Mouse (Mus musculus) CH12.LX (cell line): Measurements from ENCODE around the gene Gmfg. TPM values are rescaled to one million over a fixed set of nuclear protein-coding genes. Genes with fewer than 3 reads are reported as not detected.
A peak's percentile ranks its signal among the peaks of the same experiment; 100 is the strongest.

Source experiments
- DNase-seq: peaks from one replicate; pipeline ENCODE4 v3.0.0-alpha.2; 2013; ENCODE audit errors: extremely low read depth
- H3K27ac ChIP-seq: 2 replicates; pipeline ENCODE4 v1.5.1; 2012; ENCODE audit warnings: low read depth, mild to moderate bottlenecking, control low read depth, moderate library complexity; ENCODE audit not compliant: insufficient read depth
- H3K27me3 ChIP-seq: replicated peaks from 2 replicates; pipeline ENCODE3; 2012; ENCODE audit warnings: inconsistent platforms
- H3K36me3 ChIP-seq, 2 experiments: replicated peaks in 1 of 2; 2 replicates each; pipeline versions ENCODE3 to v1.6.1; 2012; ENCODE audit warnings: inconsistent platforms in 1 of 2, low read length in 1 of 2, mild to moderate bottlenecking in 1 of 2, mixed read lengths in 1 of 2, moderate library complexity in 1 of 2; ENCODE audit not compliant: control insufficient read depth in 1 of 2, insufficient read depth in 1 of 2
- H3K4me1 ChIP-seq, 2 experiments: 2 replicates each; pipeline ENCODE4 v1.6.1; 2012; ENCODE audit warnings: inconsistent platforms in 1 of 2, moderate library complexity in 1 of 2; ENCODE audit not compliant: insufficient read depth in 2 of 2, control insufficient read depth in 1 of 2
- H3K4me2 ChIP-seq: 2 replicates; pipeline ENCODE4 v1.6.1; 2012; ENCODE audit warnings: low read depth, mild to moderate bottlenecking, control low read depth; ENCODE audit not compliant: poor library complexity, insufficient read depth, severe bottlenecking
- H3K4me3 ChIP-seq, 3 experiments: fragments of 150-350 bp in 1 of 3; sonication (generic) in 1 of 3; replicated peaks in 1 of 3; 2 replicates each; pipeline versions ENCODE3 to v1.5.1; 2011 to 2012; ENCODE audit warnings: low read depth in 2 of 3, low read length in 2 of 3, mild to moderate bottlenecking in 2 of 3, moderate library complexity in 2 of 3, control low read depth in 1 of 3, improper control_type of control experiment in 1 of 3, inconsistent platforms in 1 of 3, mixed read lengths in 1 of 3; ENCODE audit not compliant: poor library complexity in 1 of 3
- H3K79me2 ChIP-seq: replicated peaks from 2 replicates; pipeline ENCODE4 v1.6.1; 2012; ENCODE audit warnings: mild to moderate bottlenecking, moderate library complexity; ENCODE audit not compliant: control insufficient read depth, poor library complexity, insufficient read depth, severe bottlenecking; ENCODE audit errors: extremely low read depth
- H3K9ac ChIP-seq: 2 replicates; pipeline ENCODE4 v1.6.1; 2012; ENCODE audit warnings: low read depth, mild to moderate bottlenecking, control low read depth, moderate library complexity; ENCODE audit not compliant: insufficient read depth
- H3K9me3 ChIP-seq: replicated peaks from 2 replicates; pipeline ENCODE3; 2012; ENCODE audit warnings: low read length, inconsistent platforms, mixed read lengths
- CHD1 ChIP-seq: IDR thresholded peaks from 2 replicates; pipeline ENCODE4 v1.6.1; 2012; ENCODE audit warnings: low read depth, low read length, improper control_type of control experiment, inconsistent platforms
- CHD2 ChIP-seq: IDR thresholded peaks from 2 replicates; pipeline ENCODE4 v1.6.1; 2011; ENCODE audit warnings: low read length, improper control_type of control experiment
- CTCF ChIP-seq, 2 experiments: IDR thresholded peaks in 1 of 2; conservative IDR thresholded peaks in 1 of 2; 2 replicates each; pipeline ENCODE4 v1.5.1; 2011 to 2012; ENCODE audit warnings: low read depth in 2 of 2, low read length in 2 of 2, improper control_type of control experiment in 1 of 2, inconsistent platforms in 1 of 2, mild to moderate bottlenecking in 1 of 2, moderate library complexity in 1 of 2
- E2F4 ChIP-seq: IDR thresholded peaks from 2 replicates; pipeline ENCODE4 v1.6.1; 2011; ENCODE audit warnings: low read depth, low read length, improper control_type of control experiment; ENCODE audit not compliant: insufficient replicate concordance
- ELF1 ChIP-seq: IDR thresholded peaks from 2 replicates; pipeline ENCODE4 v1.6.1; 2014; ENCODE audit warnings: low read depth, mild to moderate bottlenecking, inconsistent platforms, low read length, improper control_type of control experiment
- ETS1 ChIP-seq: conservative IDR thresholded peaks from 2 replicates; pipeline ENCODE4 v1.6.1; 2012; ENCODE audit warnings: low read depth, mild to moderate bottlenecking, inconsistent platforms, low read length, improper control_type of control experiment, moderate library complexity
- HCFC1 ChIP-seq: IDR thresholded peaks from 2 replicates; pipeline ENCODE4 v1.6.1; 2012; ENCODE audit warnings: low read depth, mild to moderate bottlenecking, inconsistent platforms, low read length, improper control_type of control experiment
- IRF4 ChIP-seq: IDR thresholded peaks from 2 replicates; pipeline ENCODE4 v1.6.1; 2014; ENCODE audit warnings: low read depth, mild to moderate bottlenecking, inconsistent platforms, low read length, improper control_type of control experiment
- JUN ChIP-seq: IDR thresholded peaks from 2 replicates; pipeline ENCODE4 v1.6.1; 2011; ENCODE audit warnings: low read depth, mild to moderate bottlenecking, low read length, improper control_type of control experiment, moderate library complexity; ENCODE audit not compliant: insufficient read depth
- JUND ChIP-seq: conservative IDR thresholded peaks from 2 replicates; pipeline ENCODE4 v1.6.1; 2011; ENCODE audit warnings: low read depth, low read length, improper control_type of control experiment
- KAT2A ChIP-seq: IDR thresholded peaks from 2 replicates; pipeline ENCODE4 v1.6.1; 2012; ENCODE audit warnings: low read length, improper control_type of control experiment, inconsistent platforms; ENCODE audit not compliant: insufficient replicate concordance
- MAFK ChIP-seq: IDR thresholded peaks from 2 replicates; pipeline ENCODE4 v1.6.1; 2011; ENCODE audit warnings: low read length, improper control_type of control experiment; ENCODE audit not compliant: insufficient replicate concordance
- MAX ChIP-seq: IDR thresholded peaks from 2 replicates; pipeline ENCODE4 v1.6.1; 2011; ENCODE audit warnings: low read length, improper control_type of control experiment
- MAZ ChIP-seq: IDR thresholded peaks from 2 replicates; pipeline ENCODE4 v1.6.1; 2012; ENCODE audit warnings: low read depth, mild to moderate bottlenecking, inconsistent platforms, low read length, improper control_type of control experiment, moderate library complexity
- MXI1 ChIP-seq: IDR thresholded peaks from 2 replicates; pipeline ENCODE4 v1.6.1; 2011; ENCODE audit warnings: mild to moderate bottlenecking, low read depth, low read length, improper control_type of control experiment
- MYC ChIP-seq: IDR thresholded peaks from 2 replicates; pipeline ENCODE4 v1.6.1; 2011; ENCODE audit warnings: low read depth, mild to moderate bottlenecking, improper control_type of control experiment, low read length
- NELFE ChIP-seq: IDR thresholded peaks from 2 replicates; pipeline ENCODE4 v1.6.1; 2011; ENCODE audit warnings: low read depth, low read length, improper control_type of control experiment
- NRF1 ChIP-seq: IDR thresholded peaks from 2 replicates; pipeline ENCODE4 v1.6.1; 2014; ENCODE audit warnings: low read depth, mild to moderate bottlenecking, inconsistent platforms, low read length, improper control_type of control experiment, moderate library complexity
- PAX5 ChIP-seq: IDR thresholded peaks from 2 replicates; pipeline ENCODE4 v1.6.1; 2012; ENCODE audit warnings: low read length, inconsistent platforms, mixed read lengths
- POLR2A ChIP-seq: IDR thresholded peaks from 2 replicates; pipeline ENCODE4 v1.6.1; 2011; ENCODE audit warnings: low read depth, mild to moderate bottlenecking, improper control_type of control experiment, low read length
- POLR2AphosphoS2 ChIP-seq: IDR thresholded peaks from 2 replicates; pipeline ENCODE4 v1.6.1; 2011; ENCODE audit warnings: low read depth, low read length, improper control_type of control experiment
- RAD21 ChIP-seq: IDR thresholded peaks from 2 replicates; pipeline ENCODE4 v1.6.1; 2011; ENCODE audit warnings: low read depth, mild to moderate bottlenecking, low read length, improper control_type of control experiment, moderate library complexity
- RCOR1 ChIP-seq: conservative IDR thresholded peaks from 2 replicates; pipeline ENCODE4 v1.6.1; 2012; ENCODE audit warnings: low read depth, mild to moderate bottlenecking, inconsistent platforms, low read length, improper control_type of control experiment
- SMC3 ChIP-seq: IDR thresholded peaks from 2 replicates; pipeline ENCODE4 v1.6.1; 2011; ENCODE audit warnings: low read depth, low read length, improper control_type of control experiment
- TBP ChIP-seq: conservative IDR thresholded peaks from 2 replicates; pipeline ENCODE4 v1.6.1; 2011; ENCODE audit warnings: low read depth, low read length, improper control_type of control experiment
- TCF12 ChIP-seq: IDR thresholded peaks from 2 replicates; pipeline ENCODE4 v1.6.1; 2014; ENCODE audit warnings: low read depth, mild to moderate bottlenecking, inconsistent platforms, low read length, improper control_type of control experiment
- UBTF ChIP-seq: IDR thresholded peaks from 2 replicates; pipeline ENCODE4 v1.6.1; 2012; ENCODE audit warnings: low read depth, mild to moderate bottlenecking, inconsistent platforms, low read length, improper control_type of control experiment, moderate library complexity
- ZC3H11A ChIP-seq: IDR thresholded peaks from 2 replicates; pipeline ENCODE4 v1.6.1; 2012; ENCODE audit warnings: low read depth, mild to moderate bottlenecking, inconsistent platforms, low read length, improper control_type of control experiment
- ZMIZ1 ChIP-seq: IDR thresholded peaks from 2 replicates; pipeline ENCODE4 v1.6.1; 2012; ENCODE audit warnings: low read depth, mild to moderate bottlenecking, inconsistent platforms, low read length, improper control_type of control experiment
- dilution Hi-C: fragments of 300-500 bp; cut with MboI; formaldehyde crosslinking; loops from 2 replicates; pipeline ENCODE4 v1.14.3; 2020; ENCODE audit warnings: low sequenced_read_pairs; ENCODE audit not compliant: extremely low pct_unique_long_range_greater_than_20kb, extremely low pct_ligation_motif_present
- in situ Hi-C: fragments of 300-500 bp; cut with MboI; formaldehyde crosslinking; loops from 3 replicates; pipeline ENCODE4 v1.14.3; 2019; ENCODE audit warnings: low sequenced_read_pairs, low pct_ligation_motif_present, low pct_unique_long_range_greater_than_20kb, mixed read lengths
- polyA plus RNA-seq: library from polyadenylated mRNA; unstranded; fragments of >175 nt; gene quantifications from 2 replicates; pipeline ENCODE4 v1.2.1, GENCODE M21; 2012; ENCODE audit warnings: low read depth; ENCODE audit not compliant: insufficient read length
- total RNA-seq, 2 experiments: library from RNA; depleted of rRNA; stranded (reverse); fragments of 300-350 nt in 1 of 2; fragments of >200 nt in 1 of 2; gene quantifications; 2 replicates each; pipeline ENCODE4 v1.2.3; 2012 to 2014

Gmfg gene
- total and polyA plus RNA-seq, 3 experiments: 45.1 to 87.9 (median 52.3) TPM

DNA sequence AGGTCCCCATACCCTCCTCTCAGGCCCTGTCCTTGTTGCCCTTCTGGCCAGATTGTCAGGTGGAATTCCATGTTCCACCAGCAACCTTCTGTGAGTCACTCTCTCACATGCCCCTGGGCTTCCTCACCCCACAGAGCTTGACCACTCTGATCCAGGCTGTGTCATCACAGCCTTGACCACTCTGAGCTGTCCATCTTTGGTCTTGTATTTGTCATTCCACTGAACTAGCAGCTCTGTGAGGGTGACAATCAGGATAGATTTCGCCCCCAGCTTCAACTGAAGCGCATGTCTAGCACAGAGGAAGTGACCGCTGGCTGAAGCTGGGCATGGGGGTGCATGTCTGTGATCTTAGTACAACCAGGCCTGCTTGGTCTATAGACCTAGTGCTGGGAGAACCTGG is 46.9 kb upstream of the Gmfg start:
- Histone ChIP-seq H3K27ac (no peak overlapping the region), H3K4me2 (no peak overlapping the region), H3K79me2 (peaks cover 22% of the 10 kb centered on the region), H3K27me3 (no peaks in the 10 kb centered on the region), H3K4me3 (no peak overlapping the region), H3K4me1 (peaks cover 10 to 27% of the 10 kb centered on the region in 2 experiments), H3K9me3 (no peaks in the 10 kb centered on the region), H3K9ac (no peak overlapping the region), H3K36me3 (peaks cover 32 to 58% of the 10 kb centered on the region in 2 experiments)
- dilution Hi-C loops: no loop called here
- DNase-seq: no peak
- in situ Hi-C loops: no loop called here
- TF ChIP-seq KAT2A (no peak), CTCF (conservative IDR thresholded peaks at IDR 0.05 in 1 of 2, IDR thresholded peaks at IDR 0.05 in 1 of 2; ENCODE audit: low read depth in 2 of 2, low read length in 2 of 2) (no peak)

DNA sequence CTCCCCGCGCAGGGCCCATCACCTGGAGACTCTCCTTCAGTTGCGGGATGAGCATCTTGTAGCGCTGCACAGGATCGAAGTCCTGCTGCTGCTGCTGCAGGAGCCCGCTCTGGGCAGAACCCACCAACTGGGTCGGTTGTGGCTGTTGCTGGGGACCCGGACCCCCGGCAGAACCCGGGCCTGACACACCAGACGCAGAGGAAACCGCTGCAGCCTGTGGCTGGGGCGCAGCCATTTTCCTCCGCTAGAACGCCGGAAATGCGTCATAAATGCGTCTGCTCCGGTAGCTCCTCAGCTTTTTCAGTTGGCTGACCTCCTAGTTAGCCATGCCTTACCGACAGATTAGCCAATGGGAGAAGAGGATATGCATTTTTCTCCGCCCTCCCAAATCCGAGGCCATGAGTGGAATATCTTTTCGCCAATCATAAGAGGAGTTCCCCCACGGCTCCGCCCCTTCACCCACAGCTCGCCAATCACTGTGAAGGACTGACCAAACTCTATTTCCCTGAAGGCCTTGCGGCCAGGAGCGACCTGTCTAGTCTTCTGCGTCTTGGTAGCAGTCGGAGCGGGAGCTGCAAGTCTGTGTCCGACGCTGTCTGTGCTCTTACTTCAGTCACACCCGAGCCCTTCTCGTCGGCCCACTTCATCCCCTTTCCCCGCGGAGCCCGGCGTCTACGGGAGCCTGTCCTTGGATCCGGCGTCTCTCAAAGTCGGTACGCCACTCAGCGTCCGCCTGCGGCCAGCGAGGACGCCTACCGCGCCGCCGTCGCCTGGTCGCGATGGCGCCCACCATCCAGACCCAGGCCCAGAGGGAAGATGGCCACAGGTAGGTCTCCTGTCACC is 44.6 kb upstream of the Gmfg start, which contains the start of the genes Med29 and Paf1:
Gene Med29, minus strand, starts transcription at position 280 of the 843 bp plus-strand sequence.
Gene Paf1, plus strand, starts transcription at position 523 of the 843 bp plus-strand sequence.
- peak within 1 kb of the TSS; percentile 84 to 92 (median 92) for H3K4me3 ChIP-seq
- no peak for TF ChIP-seq IRF4
- TF ChIP-seq E2F4: no peak
- no peak for TF ChIP-seq MAFK
- peak; percentile 94 for TF ChIP-seq TBP
- 0 out of 2 replicates have a peak, but pooled peaks have one; percentile 21 for TF ChIP-seq MYC
- peak; percentile 79 for TF ChIP-seq TCF12
- TF ChIP-seq ZC3H11A: no peak
- TF ChIP-seq RCOR1: no peak
- no peak for TF ChIP-seq JUN
- no peak for TF ChIP-seq JUND
- TF ChIP-seq ELF1: peak; percentile 65
- no peak for TF ChIP-seq MAX
- peak; percentile 96 for TF ChIP-seq POLR2A
- TF ChIP-seq ZMIZ1: peak; percentile 90
- peak; percentile 85 for TF ChIP-seq CHD2
- TF ChIP-seq UBTF: no peak
- TF ChIP-seq SMC3: no peak
- peak; percentile 46; the same call in 1 of the 2 replicates for TF ChIP-seq NRF1
- peak; percentile 40; the same call in 1 of the 2 replicates for TF ChIP-seq MXI1
- peak; percentile 21 for TF ChIP-seq ETS1
- peak; percentile 96 for TF ChIP-seq NELFE
- TF ChIP-seq POLR2AphosphoS2: peak; percentile 85; the same call in 1 of the 2 replicates
- TF ChIP-seq KAT2A: peak; percentile 74; the same call in 1 of the 2 replicates
- no peak for TF ChIP-seq CHD1
- TF ChIP-seq MAZ: no peak
- TF ChIP-seq PAX5: no peak
- peak; percentile 75 for TF ChIP-seq HCFC1
- no peak for TF ChIP-seq RAD21
- TF ChIP-seq, all 38 proteins: peak for 14
- Histone ChIP-seq H3K79me2 (peaks cover 22% of the 10 kb centered on the region), H3K4me1 (peaks cover 0 to 11% of the 10 kb centered on the region in 2 experiments; a peak in 2 of 4 replicates), H3K27me3 (no peaks in the 10 kb centered on the region), H3K27ac (peak within 1 kb of the TSS; percentile 19; the same call in 1 of the 2 replicates), H3K9me3 (no peaks in the 10 kb centered on the region), H3K9ac (peak within 1 kb of the TSS; percentile 73), H3K4me2 (peak within 1 kb of the TSS; percentile 97), H3K36me3 (peaks cover 47 to 62% of the 10 kb centered on the region in 2 experiments)
- dilution Hi-C loops (no loop called here), in situ Hi-C loops (no loop called here)
- DNase-seq: peak; percentile 99
